Mouse (Mus musculus) stomach, postnatal 0 days (tissue): ENCODE data around the gene Ccer2. TPM values are rescaled to one million over a fixed set of nuclear protein-coding genes. Genes with fewer than 3 reads are reported as not detected.

Experiments used
- ATAC-seq: fragments of 200-750 bp; cut with Nextera tagmentation; 2 replicates; pipeline ENCODE4 v1.8.0; 2017; ENCODE audit not compliant: low FRiP score, low TSS enrichment
- DNase-seq: peaks from one replicate; pipeline ENCODE4 v3.0.0-alpha.2; 2016; ENCODE audit warnings: low spot score
- H3K27ac ChIP-seq: fragments of 300-500 bp; sonication (generic); replicated peaks from 2 replicates; pipeline ENCODE4 v1.5.1; 2014; ENCODE audit warnings: mild to moderate bottlenecking, control low read depth
- H3K27me3 ChIP-seq: fragments of 300-500 bp; sonication (generic); 2 replicates; pipeline ENCODE4 v1.6.1; 2014; ENCODE audit warnings: low read length; ENCODE audit not compliant: control insufficient read depth, insufficient read depth
- H3K36me3 ChIP-seq: fragments of 300-500 bp; sonication (generic); 2 replicates; pipeline ENCODE4 v1.6.1; 2014; ENCODE audit warnings: low read length, mixed read lengths; ENCODE audit not compliant: control insufficient read depth, insufficient read depth
- H3K4me1 ChIP-seq: fragments of 300-500 bp; sonication (generic); replicated peaks from 2 replicates; pipeline ENCODE4 v1.6.1; 2014; ENCODE audit warnings: antibody characterized with exemption; ENCODE audit not compliant: control insufficient read depth, insufficient read depth
- H3K4me2 ChIP-seq: fragments of 300-500 bp; sonication (generic); replicated peaks from 2 replicates; pipeline ENCODE4 v1.6.1; 2014; ENCODE audit warnings: low read depth, mild to moderate bottlenecking, control low read depth, moderate library complexity
- H3K4me3 ChIP-seq: fragments of 300-500 bp; sonication (generic); 2 replicates; pipeline ENCODE4 v1.5.1; 2014; ENCODE audit warnings: low read depth, low read length, control low read depth
- H3K9ac ChIP-seq: fragments of 300-500 bp; sonication (generic); 2 replicates; pipeline ENCODE4 v1.6.1; 2014; ENCODE audit warnings: mild to moderate bottlenecking, low read length, control low read depth, mixed read lengths
- H3K9me3 ChIP-seq: fragments of 300-500 bp; sonication (generic); 2 replicates; pipeline ENCODE4 v1.6.1; 2016; ENCODE audit warnings: low read length; ENCODE audit not compliant: control insufficient read depth
- CTCF ChIP-seq: IDR thresholded peaks from 2 replicates; pipeline ENCODE4 v1.5.1; 2016; ENCODE audit warnings: antibody characterized with exemption, low read depth, mild to moderate bottlenecking, moderate library complexity
- EP300 ChIP-seq: optimal IDR thresholded peaks from 2 replicates; pipeline ENCODE3; 2016; ENCODE audit warnings: antibody characterized with exemption
- WGBS: fragments of 180-500 bp; shearing (Covaris S2); extraction: QIAGEN DNeasy Blood & Tissue Kit; methylation state at CpG from one replicate; pipeline ENCODE4 v1.1.7; 2014; 5-methylcytosine and 5-hydroxymethylcytosine counted together
- polyA plus RNA-seq: library from polyadenylated mRNA; unstranded; fragments of >200 nt; fragmentation: Nextera tagmentation; extraction: Ambion mirVana; gene quantifications from 2 replicates; pipeline ENCODE4 v1.2.1, GENCODE M21; 2015

Gene Ccer2
- polyA plus RNA-seq, 1 experiment from 2014 or later, result not detected

DNA sequence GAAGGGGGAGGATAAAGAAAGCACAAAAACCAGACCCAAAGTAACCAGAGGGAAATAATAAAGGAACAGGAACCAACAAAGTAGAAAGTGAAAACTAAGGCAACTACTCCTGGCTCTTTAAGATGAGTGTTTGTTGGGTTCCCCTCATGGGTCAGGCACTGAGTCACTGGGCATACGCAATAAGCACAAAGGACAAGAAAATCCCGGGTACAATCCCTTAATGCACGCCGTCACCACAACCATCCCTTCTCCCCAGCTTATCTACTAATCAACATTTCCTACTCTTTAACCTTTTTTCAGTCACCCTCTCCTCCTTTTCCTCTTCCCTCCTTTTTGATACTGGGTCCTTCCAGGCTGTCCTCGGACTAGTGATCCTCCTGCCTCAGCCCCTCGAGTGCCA, 9.2 kb downstream of the Ccer2 start:
- H3K36me3 ChIP-seq, result peaks cover 11% of the 10 kb centered on the region
- no peaks in the 10 kb centered on the region for H3K27me3 ChIP-seq
- WGBS, result 63% methylated on average over 6 of the region's 6 CpGs
- no peak for TF ChIP-seq EP300
- no peak for TF ChIP-seq CTCF
- no peak overlapping the region for H3K27ac ChIP-seq
- ATAC-seq, result no peak
- H3K4me2 ChIP-seq, result peak overlapping the region; percentile 63
- no peak overlapping the region for H3K9ac ChIP-seq
- no peak for DNase-seq
- no peak overlapping the region for H3K4me3 ChIP-seq
- H3K9me3 ChIP-seq, result no peaks in the 10 kb centered on the region
- peaks cover 8% of the 10 kb centered on the region for H3K4me1 ChIP-seq

DNA sequence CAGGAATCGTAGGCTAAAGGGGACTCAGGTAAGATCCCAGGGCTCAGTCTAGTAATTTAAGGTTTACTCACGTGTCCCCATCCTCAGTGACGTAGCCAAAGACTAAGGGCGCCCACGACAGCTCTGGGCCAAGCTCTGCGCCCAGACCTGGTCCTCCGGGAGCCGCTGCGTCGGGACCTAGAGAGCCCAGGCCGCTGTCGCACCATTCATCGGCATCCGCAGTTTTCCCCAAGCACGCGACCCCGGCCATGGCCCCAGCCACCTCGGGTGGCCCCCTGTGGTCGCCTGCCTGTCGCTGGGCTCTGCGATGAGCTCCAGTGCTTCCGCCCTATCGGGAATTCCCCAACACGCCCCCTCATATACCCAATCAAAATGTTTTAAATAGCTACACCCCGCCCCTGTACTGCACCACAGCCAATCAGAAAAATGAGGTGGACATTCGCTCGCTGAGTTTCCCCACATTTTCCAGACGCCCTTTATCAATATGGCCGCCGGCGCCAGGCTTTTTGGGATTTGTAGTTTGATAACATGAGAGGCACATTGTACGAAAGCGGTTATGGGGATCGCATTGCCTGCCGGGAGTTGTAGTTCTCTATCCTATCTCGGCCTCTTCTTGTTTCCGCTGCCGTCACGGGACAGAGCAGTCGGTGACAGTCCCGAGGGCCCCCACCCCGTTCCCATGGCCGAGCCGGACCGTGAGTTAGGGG, 10.4 kb downstream of the Ccer2 start, which contains the start of gene Sirt2:
Sirt2 (plus strand) TSS at position 563 of the 707 bp plus-strand sequence.
- Histone ChIP-seq H3K27ac (0 out of 2 replicates have a peak within 1 kb of the TSS, but pooled peaks have one; percentile 5), H3K9me3 (no peaks in the 10 kb centered on the region), H3K4me2 (peak within 1 kb of the TSS; percentile 63), H3K36me3 (peaks cover 2% of the 10 kb centered on the region; the same call in 1 of the 2 replicates), H3K4me1 (peaks cover 8% of the 10 kb centered on the region), H3K4me3 (peak within 1 kb of the TSS; percentile 74), H3K9ac (peak within 1 kb of the TSS; percentile 76), H3K27me3 (no peaks in the 10 kb centered on the region)
- peak; percentile 98 for ATAC-seq
- under 1% methylated on average over 45 of the region's 45 CpGs for WGBS
- DNase-seq, result peak; percentile 97
- TF ChIP-seq CTCF, result peak; percentile 29; the same call in 1 of the 2 replicates
- TF ChIP-seq EP300, result peak; percentile 81

DNA sequence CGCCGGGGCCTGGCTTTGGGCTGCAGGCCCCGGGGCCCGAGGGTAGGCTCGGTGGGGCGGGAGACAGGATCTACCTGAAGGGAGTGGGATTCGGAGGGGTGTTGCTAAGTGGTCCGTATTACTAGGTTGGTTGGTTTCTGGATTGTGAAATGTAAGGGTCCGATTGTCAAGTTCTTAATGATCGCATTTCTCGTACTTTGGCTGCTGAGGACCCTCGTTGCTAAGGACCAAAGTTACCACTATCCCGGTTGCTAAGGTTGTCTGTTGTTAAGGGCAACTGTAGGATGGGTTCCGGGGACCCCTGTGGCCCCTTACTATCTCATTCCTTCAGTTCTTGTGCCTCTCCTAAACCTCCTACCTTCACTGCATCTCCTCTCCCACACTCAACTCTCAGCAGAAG, 10.9 kb downstream of the Ccer2 start:
- Histone ChIP-seq H3K4me2 (peak overlapping the region; percentile 60), H3K27me3 (no peaks in the 10 kb centered on the region), H3K9ac (peak overlapping the region; percentile 70), H3K36me3 (no peaks in the 10 kb centered on the region), H3K27ac (no peak overlapping the region), H3K9me3 (no peaks in the 10 kb centered on the region), H3K4me3 (peak overlapping the region; percentile 74), H3K4me1 (peaks cover 8% of the 10 kb centered on the region)
- WGBS, result 6% methylated on average over 14 of the region's 14 CpGs
- TF ChIP-seq CTCF, result no peak
- no peak for TF ChIP-seq EP300
- DNase-seq, result no peak
- no peak for ATAC-seq

DNA sequence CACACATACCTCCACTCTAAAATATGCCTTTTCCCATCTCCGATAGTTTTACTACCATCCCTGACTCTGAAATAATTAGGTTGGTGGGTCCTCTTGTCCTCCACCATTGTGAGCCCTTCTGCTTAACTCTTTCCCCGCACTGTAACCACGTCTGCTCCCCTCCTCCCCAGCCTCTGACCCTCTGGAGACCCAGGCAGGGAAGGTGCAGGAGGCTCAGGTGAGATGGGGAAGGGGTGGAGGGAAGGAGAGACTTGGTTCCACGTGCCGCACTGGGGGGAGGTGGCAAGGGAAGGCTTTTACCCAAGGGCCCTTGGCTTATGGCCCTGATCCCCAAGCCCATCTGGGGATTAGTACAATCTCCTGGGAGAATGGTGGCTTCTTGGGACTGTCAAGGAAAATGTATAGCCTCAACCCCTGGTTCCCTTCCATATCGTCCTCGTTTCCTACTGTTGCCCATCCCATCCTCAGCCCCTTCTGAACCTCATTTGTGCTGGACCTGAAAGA, 11.5 kb downstream of the Ccer2 start, which contains the start of gene Nfkbib:
Nfkbib (minus strand) TSS at position 51 of the 504 bp plus-strand sequence.
- 56% methylated on average over 7 of the region's 7 CpGs for WGBS
- ATAC-seq, result no peak
- no peak within 1 kb of the TSS for H3K27ac ChIP-seq

DNA sequence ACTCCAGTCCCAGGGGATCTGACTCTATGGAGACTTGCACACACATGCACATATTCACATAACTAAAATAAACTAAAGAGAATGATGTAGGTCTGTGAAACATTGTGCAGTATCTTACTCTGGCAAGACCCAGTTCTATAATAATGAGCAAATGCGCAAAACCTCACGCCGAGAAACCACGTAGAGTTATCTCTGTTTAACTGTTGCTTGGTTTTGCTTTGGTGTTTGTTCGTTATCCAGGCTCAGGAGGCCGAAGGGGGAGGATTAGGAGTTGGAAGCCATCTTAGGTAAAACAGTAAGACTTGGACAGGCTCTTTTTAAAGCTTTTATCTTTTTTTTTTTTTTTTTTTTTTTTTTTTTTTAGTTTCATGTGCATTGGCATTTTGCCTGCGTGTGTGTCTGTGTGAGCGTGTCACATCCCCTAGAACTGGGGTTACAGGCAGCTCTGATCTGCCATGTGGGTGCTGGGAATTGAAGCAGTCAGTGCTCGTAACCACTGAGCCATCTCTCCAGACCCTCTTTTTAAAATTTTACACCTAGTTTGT, 13.5 kb downstream of the Ccer2 start:
- Histone ChIP-seq H3K4me2 (no peak overlapping the region), H3K36me3 (peaks cover 4% of the 10 kb centered on the region; the same call in 1 of the 2 replicates), H3K4me3 (no peak overlapping the region), H3K4me1 (peaks cover 8% of the 10 kb centered on the region), H3K27me3 (no peaks in the 10 kb centered on the region), H3K9ac (no peak overlapping the region), H3K27ac (no peak overlapping the region), H3K9me3 (no peaks in the 10 kb centered on the region)
- DNase-seq (no peak), ATAC-seq (no peak)
- WGBS, result 92% methylated on average over 9 of the region's 9 CpGs
- TF ChIP-seq EP300 (no peak), CTCF (no peak)

More for the DNA sequence above, 11.5 kb downstream of the Ccer2 start, which contains the start of gene Nfkbib:
- TF ChIP-seq CTCF, result no peak
- TF ChIP-seq EP300, result no peak
- Histone ChIP-seq H3K36me3 (no peaks in the 10 kb centered on the region), H3K27me3 (no peaks in the 10 kb centered on the region), H3K9ac (peak within 1 kb of the TSS; percentile 70), H3K9me3 (no peaks in the 10 kb centered on the region), H3K4me2 (peak within 1 kb of the TSS; percentile 63), H3K4me1 (peaks cover 8% of the 10 kb centered on the region), H3K4me3 (peak within 1 kb of the TSS; percentile 74)
- DNase-seq, result no peak

DNA sequence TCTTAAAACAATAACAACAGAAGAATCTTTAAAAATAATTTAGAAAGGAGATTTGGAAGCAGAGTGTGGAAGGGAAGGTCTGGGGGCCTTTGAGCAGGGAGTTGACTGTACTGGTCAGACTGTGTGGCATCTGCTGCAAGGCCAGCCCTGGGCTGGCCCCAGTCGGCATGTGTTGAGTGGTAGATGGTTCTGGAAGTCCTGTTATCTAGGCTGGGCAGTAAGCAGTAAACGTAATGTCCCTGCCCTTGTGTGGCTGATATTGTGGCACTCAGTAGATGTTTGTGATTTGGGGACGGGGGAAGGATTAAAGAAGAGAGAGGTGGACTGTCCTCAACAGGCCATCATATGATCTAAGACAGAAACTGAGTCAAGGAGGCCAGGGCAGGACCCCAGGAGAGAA, 14.3 kb downstream of the Ccer2 start:
- Histone ChIP-seq H3K36me3 (peaks cover 4% of the 10 kb centered on the region; the same call in 1 of the 2 replicates), H3K4me1 (peaks cover 8% of the 10 kb centered on the region), H3K4me2 (no peak overlapping the region), H3K4me3 (no peak overlapping the region), H3K27ac (no peak overlapping the region), H3K27me3 (no peaks in the 10 kb centered on the region), H3K9me3 (no peaks in the 10 kb centered on the region), H3K9ac (no peak overlapping the region)
- no peak for ATAC-seq
- 89% methylated on average over 3 of the region's 3 CpGs for WGBS
- TF ChIP-seq EP300 (no peak), CTCF (no peak)
- DNase-seq, result no peak
